Mouse (Mus musculus) lung, adult 2 months (tissue): Measurements from ENCODE around the gene Tmem110.

ENCODE experiments used
- CTCF ChIP-seq: fragments of 200-500 bp; IDR thresholded peaks from 2 replicates; pipeline ENCODE4 v1.5.1; 2011; ENCODE audit warnings: mild to moderate bottlenecking, low read length, control low read depth; ENCODE audit not compliant: insufficient read depth
- POLR2A ChIP-seq: fragments of 200-500 bp; IDR thresholded peaks from 2 replicates; pipeline ENCODE4 v1.6.1; 2011; ENCODE audit warnings: low read depth, mild to moderate bottlenecking, control low read depth, low read length, borderline replicate concordance; ENCODE audit errors: extremely low read depth

DNA sequence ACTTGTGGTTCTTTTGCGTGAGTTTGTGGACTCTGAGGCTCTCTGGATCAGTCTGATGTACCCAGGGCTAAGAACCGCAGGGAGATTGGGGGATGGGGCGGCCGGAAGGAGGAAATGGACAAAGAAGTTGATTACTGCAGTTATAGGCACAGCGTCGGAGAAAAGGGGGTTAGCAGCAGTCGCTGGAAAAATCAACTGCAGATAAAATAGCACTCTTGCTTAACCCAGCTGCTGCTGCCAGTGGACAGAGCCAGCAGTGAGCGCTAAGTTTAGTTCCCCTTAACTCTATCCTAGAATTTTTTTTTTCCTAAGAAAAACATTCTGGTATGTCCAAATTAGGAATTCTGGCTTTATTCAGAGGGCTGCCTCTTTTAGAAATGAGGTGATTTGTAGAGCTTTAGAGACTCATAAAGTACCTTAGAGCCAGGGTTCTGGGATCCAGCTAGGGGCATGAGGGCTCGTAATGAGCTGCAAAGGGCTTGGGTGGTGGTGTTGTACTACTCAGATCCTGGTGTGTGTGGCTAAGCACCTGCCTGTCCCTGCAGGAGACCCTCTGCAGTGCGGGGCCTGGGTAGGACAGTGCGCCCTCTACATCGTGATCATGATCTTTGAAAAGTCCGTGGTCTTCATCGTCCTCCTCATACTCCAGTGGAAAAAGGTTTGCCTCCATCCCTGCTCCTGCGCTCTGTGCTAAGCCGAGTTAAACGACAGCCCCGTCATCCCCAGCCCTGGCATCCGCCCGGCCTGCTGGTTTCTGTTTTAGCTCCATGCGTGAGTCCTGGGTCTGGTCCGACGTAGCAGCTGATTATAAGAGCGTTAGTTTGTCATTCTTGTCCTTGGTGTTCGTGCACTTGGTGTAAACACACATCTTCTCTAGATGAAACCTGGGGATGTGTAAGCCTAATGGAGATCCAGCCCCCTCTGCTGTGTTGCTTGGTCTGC lies 45.1 kb downstream of the Tmem110 start:
- TF ChIP-seq CTCF = no peak
- TF ChIP-seq POLR2A = no peak
